Mouse (Mus musculus) kidney, postnatal 0 days (tissue): ENCODE results near the gene Fgfr3. TPM values are rescaled to one million over a fixed set of nuclear protein-coding genes. Genes with fewer than 3 reads are reported as not detected.

Experiments
- ATAC-seq: fragments of 200-750 bp; cut with Nextera tagmentation; replicated peaks from 2 replicates; pipeline ENCODE4 v1.8.0; 2017; ENCODE audit warnings: low read depth, moderate number of reproducible peaks, moderate TSS enrichment, moderate library complexity; ENCODE audit not compliant: low FRiP score
- DNase-seq: peaks from one replicate; pipeline ENCODE4 v3.0.0-alpha.2; 2016; ENCODE audit warnings: low spot score
- H3K27ac ChIP-seq: fragments of 300-500 bp; sonication (generic); 2 replicates; pipeline ENCODE4 v1.5.1; 2014; ENCODE audit warnings: mild to moderate bottlenecking
- H3K27me3 ChIP-seq: fragments of 300-500 bp; sonication (generic); 2 replicates; pipeline ENCODE4 v1.6.1; 2014; ENCODE audit warnings: low read length, mixed read lengths; ENCODE audit not compliant: insufficient read depth
- H3K36me3 ChIP-seq: fragments of 300-500 bp; sonication (generic); 2 replicates; pipeline ENCODE4 v1.6.1; 2014; ENCODE audit warnings: low read length, mixed read lengths; ENCODE audit not compliant: insufficient read depth
- H3K4me1 ChIP-seq: fragments of 300-500 bp; sonication (generic); replicated peaks from 2 replicates; pipeline ENCODE4 v1.6.1; 2014; ENCODE audit warnings: antibody characterized with exemption, low read length, mixed read lengths; ENCODE audit not compliant: insufficient read depth
- H3K4me2 ChIP-seq: fragments of 300-500 bp; sonication (generic); 2 replicates; pipeline ENCODE4 v1.6.1; 2014; ENCODE audit warnings: mild to moderate bottlenecking, low read length, moderate library complexity, mixed read lengths
- H3K4me3 ChIP-seq: fragments of 300-500 bp; sonication (generic); replicated peaks from 2 replicates; pipeline ENCODE4 v1.5.1; 2014; ENCODE audit warnings: low read depth, low read length
- H3K9ac ChIP-seq: fragments of 300-500 bp; sonication (generic); 2 replicates; pipeline ENCODE4 v1.6.1; 2014; ENCODE audit warnings: low read depth, low read length
- H3K9me3 ChIP-seq: fragments of 300-500 bp; sonication (generic); replicated peaks from 2 replicates; pipeline ENCODE4 v1.6.1; 2016; ENCODE audit warnings: low read length, inconsistent platforms, mixed read lengths
- CTCF ChIP-seq: IDR thresholded peaks from 2 replicates; pipeline ENCODE4 v1.5.1; 2016; ENCODE audit warnings: antibody characterized with exemption, low read depth, mild to moderate bottlenecking, moderate library complexity
- WGBS: fragments of 180-500 bp; shearing (Covaris S2); extraction: QIAGEN DNeasy Blood & Tissue Kit; methylation state at CpG from one replicate; pipeline ENCODE4 v1.1.7; 2014; 5-methylcytosine and 5-hydroxymethylcytosine counted together
- polyA plus RNA-seq: library from polyadenylated mRNA; unstranded; fragments of >200 nt; fragmentation: Nextera tagmentation; extraction: Ambion mirVana; gene quantifications from 2 replicates; pipeline ENCODE4 v1.2.1, GENCODE M21; 2015

The Fgfr3 gene
- polyA plus RNA-seq, 1 experiment from 2014 or later, result 15.0 TPM

DNA sequence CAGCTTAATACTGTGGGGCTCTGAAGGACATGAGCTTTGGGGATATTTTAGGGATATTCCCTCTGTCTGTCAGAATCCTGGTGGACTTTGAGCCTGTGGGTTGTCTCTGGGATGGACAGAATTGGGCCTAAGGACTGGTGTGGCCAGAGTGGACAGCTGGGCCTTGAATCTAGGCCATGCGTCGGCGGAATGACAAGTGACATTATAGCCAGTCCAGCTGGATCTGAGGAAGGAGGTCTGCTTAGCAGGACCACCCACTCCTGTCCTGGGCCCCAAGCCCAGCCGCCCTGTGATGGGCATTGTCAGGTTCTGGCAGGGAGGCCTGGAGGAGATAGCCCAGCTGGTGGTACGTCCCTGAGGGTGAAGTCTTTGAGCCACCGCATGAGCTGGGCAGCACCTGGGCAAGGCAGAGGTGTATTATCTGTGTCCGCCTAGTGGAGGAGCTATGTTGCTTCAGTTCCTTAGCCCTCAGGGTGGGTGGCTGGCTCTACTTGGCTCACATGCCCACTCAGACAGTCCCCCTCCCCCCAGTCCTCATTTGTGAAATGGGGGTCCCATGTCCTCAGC, 4.7 kb downstream of the Fgfr3 start:
- H3K4me1 ChIP-seq, result peaks cover 23% of the 10 kb centered on the region
- no peaks in the 10 kb centered on the region for H3K27me3 ChIP-seq
- H3K9ac ChIP-seq, result no peak overlapping the region
- peaks cover 4% of the 10 kb centered on the region; the same call in 1 of the 2 replicates for H3K36me3 ChIP-seq
- DNase-seq, result peak; percentile 27
- 76% methylated on average over 7 of the region's 7 CpGs for WGBS
- no peak overlapping the region for H3K4me2 ChIP-seq
- peak; percentile 23; the same call in 1 of the 2 replicates for TF ChIP-seq CTCF
- H3K9me3 ChIP-seq, result no peaks in the 10 kb centered on the region
- ATAC-seq, result no peak
- H3K27ac ChIP-seq, result no peak overlapping the region
- H3K4me3 ChIP-seq, result no peak overlapping the region

DNA sequence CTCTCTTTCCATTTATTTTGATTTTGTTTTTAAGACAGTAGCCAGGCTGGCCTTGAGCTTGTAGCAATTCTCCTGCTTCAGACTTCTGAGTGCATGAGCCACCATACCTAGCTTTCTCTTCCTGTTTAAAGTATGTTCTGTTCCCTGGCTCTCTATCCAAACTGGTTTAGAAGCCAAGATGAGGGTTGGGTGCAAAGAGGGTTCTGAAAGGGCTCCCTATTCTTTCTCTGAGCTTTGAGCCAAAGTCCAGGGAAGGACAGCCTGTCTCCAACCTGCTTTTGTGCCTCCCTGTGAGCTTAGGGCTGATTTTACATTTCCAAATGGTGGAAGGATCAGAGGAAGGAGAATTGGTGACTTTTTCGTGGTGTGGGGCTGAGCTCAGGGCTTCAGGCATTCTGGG, 5.4 kb downstream of the Fgfr3 start:
- no peak for DNase-seq
- no peak overlapping the region for H3K27ac ChIP-seq
- H3K4me3 ChIP-seq, result no peak overlapping the region
- WGBS, result 71% methylated on average over 1 of the region's 1 CpGs
- H3K9me3 ChIP-seq, result no peaks in the 10 kb centered on the region
- H3K9ac ChIP-seq, result no peak overlapping the region
- H3K36me3 ChIP-seq, result peaks cover 4% of the 10 kb centered on the region; the same call in 1 of the 2 replicates
- no peak for ATAC-seq
- H3K27me3 ChIP-seq, result no peaks in the 10 kb centered on the region
- no peak for TF ChIP-seq CTCF
- H3K4me2 ChIP-seq, result no peak overlapping the region
- H3K4me1 ChIP-seq, result peaks cover 19% of the 10 kb centered on the region

DNA sequence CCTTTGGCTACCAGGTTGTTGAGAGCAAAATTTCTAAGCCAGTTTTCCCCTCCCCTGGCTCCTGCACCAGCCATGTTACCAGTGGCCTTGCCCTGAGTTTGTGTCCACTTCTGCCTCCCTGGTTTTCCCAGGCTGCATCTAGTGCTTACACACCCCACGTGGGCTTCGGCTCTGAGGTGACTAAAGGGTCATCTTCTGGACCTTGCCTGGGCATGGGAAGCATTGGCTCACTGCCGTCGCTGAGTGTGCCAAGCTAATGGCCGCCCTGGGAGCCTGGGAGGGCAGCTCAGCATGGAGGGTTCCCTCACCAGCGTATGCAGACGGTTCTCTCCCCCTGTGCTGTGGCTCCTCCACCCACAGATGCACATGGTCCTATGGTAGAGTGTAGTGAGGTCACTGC, 7.4 kb downstream of the Fgfr3 start:
- Histone ChIP-seq H3K4me3 (no peak overlapping the region), H3K27me3 (no peaks in the 10 kb centered on the region), H3K4me1 (peaks cover 3% of the 10 kb centered on the region; the same call in 1 of the 2 replicates), H3K36me3 (peaks cover 12% of the 10 kb centered on the region; the same call in 1 of the 2 replicates), H3K9me3 (no peaks in the 10 kb centered on the region), H3K4me2 (no peak overlapping the region), H3K9ac (no peak overlapping the region), H3K27ac (no peak overlapping the region)
- no peak for DNase-seq
- ATAC-seq, result no peak
- WGBS, result 73% methylated on average over 7 of the region's 7 CpGs
- TF ChIP-seq CTCF, result no peak

DNA sequence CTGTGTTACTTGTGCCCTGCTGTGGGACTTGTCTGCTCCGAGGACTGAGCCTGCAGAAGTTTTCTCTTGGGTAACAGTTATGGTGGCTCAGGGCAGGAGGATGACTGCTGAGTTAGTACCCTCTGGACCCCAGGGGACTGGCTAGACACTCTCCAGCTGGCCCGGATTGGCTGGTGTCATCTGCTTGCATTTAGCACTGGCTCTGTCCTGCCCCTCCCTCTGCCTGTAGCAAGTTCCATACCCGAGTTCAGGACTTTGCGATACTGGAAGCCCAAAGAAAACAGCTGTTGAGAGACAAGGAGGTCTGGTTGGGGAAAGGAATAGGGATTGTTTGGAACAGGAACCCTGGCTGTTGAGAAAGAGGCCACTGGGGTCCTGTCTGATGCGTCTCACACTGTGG, 9.0 kb downstream of the Fgfr3 start:
- Histone ChIP-seq H3K27ac (no peak overlapping the region), H3K4me1 (no peaks in the 10 kb centered on the region), H3K9ac (no peak overlapping the region), H3K4me2 (no peak overlapping the region), H3K9me3 (no peaks in the 10 kb centered on the region), H3K27me3 (no peaks in the 10 kb centered on the region), H3K4me3 (no peak overlapping the region), H3K36me3 (peaks cover 16% of the 10 kb centered on the region; the same call in 1 of the 2 replicates)
- ATAC-seq (no peak), DNase-seq (no peak)
- 59% methylated on average over 5 of the region's 5 CpGs for WGBS
- TF ChIP-seq CTCF, result no peak

DNA sequence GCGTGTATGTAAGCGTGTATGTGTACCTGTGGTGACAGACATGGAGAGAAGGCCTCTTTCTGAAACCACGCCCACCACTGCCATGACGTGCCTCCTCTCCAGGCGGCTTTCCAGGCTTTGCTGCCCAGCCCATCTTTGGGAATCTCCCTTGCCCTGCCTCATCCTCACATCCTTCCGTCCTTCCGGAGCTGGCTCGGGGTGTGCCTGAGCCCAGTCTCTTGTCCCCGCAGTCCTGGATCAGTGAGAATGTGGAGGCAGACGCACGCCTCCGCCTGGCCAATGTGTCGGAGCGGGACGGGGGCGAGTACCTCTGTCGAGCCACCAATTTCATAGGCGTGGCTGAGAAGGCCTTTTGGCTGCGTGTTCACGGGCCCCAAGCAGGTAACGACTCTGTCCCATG, 9.6 kb downstream of the Fgfr3 start:
- H3K27me3 ChIP-seq, result no peaks in the 10 kb centered on the region
- TF ChIP-seq CTCF, result no peak
- no peaks in the 10 kb centered on the region for H3K4me1 ChIP-seq
- H3K9me3 ChIP-seq, result no peaks in the 10 kb centered on the region
- no peak overlapping the region for H3K9ac ChIP-seq
- 48% methylated on average over 21 of the region's 21 CpGs for WGBS
- no peak overlapping the region for H3K27ac ChIP-seq
- H3K4me2 ChIP-seq, result no peak overlapping the region
- no peak for ATAC-seq
- no peak for DNase-seq
- no peak overlapping the region for H3K4me3 ChIP-seq
- H3K36me3 ChIP-seq, result peaks cover 16% of the 10 kb centered on the region; the same call in 1 of the 2 replicates

DNA sequence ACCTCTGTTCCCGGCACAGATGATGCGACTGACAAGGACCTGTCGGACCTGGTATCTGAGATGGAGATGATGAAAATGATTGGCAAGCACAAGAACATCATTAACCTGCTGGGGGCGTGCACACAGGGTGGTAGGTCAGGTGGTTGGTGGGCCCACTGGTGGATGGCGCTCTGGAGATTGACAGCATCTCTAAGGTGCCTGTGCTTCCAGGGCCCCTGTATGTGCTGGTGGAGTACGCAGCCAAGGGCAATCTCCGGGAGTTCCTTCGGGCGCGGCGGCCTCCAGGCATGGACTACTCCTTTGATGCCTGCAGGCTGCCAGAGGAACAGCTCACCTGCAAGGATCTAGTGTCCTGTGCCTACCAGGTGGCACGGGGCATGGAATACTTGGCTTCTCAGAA, 12.4 kb downstream of the Fgfr3 start:
- Histone ChIP-seq H3K4me3 (no peak overlapping the region), H3K4me1 (no peaks in the 10 kb centered on the region), H3K9me3 (no peaks in the 10 kb centered on the region), H3K36me3 (peaks cover 16% of the 10 kb centered on the region; the same call in 1 of the 2 replicates), H3K9ac (no peak overlapping the region), H3K4me2 (no peak overlapping the region), H3K27me3 (no peaks in the 10 kb centered on the region), H3K27ac (no peak overlapping the region)
- ATAC-seq (no peak), DNase-seq (no peak)
- no peak for TF ChIP-seq CTCF
- 89% methylated on average over 12 of the region's 12 CpGs for WGBS
